Mouse (Mus musculus) intestine, embryonic 14.5 days (tissue): ENCODE measurements around the gene Pla2g2c. TPM values are rescaled to one million over a fixed set of nuclear protein-coding genes. Genes with fewer than 3 reads are reported as not detected.

Experiments
- ATAC-seq: fragments of 200-750 bp; cut with Nextera tagmentation; replicated peaks from 2 replicates; pipeline ENCODE4 v1.8.0; 2017; ENCODE audit warnings: low read depth, moderate number of reproducible peaks, moderate TSS enrichment, moderate library complexity; ENCODE audit not compliant: low FRiP score, low TSS enrichment
- DNase-seq: peaks from one replicate; pipeline ENCODE4 v3.0.0-alpha.2; 2018; ENCODE audit warnings: low spot score
- H3K27ac ChIP-seq: fragments of 300-500 bp; sonication (generic); 2 replicates; pipeline ENCODE4 v1.5.1; 2014; ENCODE audit warnings: low read depth, mild to moderate bottlenecking, control low read depth
- H3K27me3 ChIP-seq: fragments of 300-500 bp; sonication (generic); replicated peaks from 2 replicates; pipeline ENCODE4 v1.6.1; 2014; ENCODE audit warnings: low read length, control low read depth; ENCODE audit not compliant: control insufficient read depth, insufficient read depth
- H3K36me3 ChIP-seq: fragments of 300-500 bp; sonication (generic); 2 replicates; pipeline ENCODE4 v1.6.1; 2014; ENCODE audit warnings: low read length, control low read depth; ENCODE audit not compliant: control insufficient read depth, insufficient read depth
- H3K4me1 ChIP-seq: fragments of 300-500 bp; sonication (generic); replicated peaks from 2 replicates; pipeline ENCODE4 v1.6.1; 2014; ENCODE audit warnings: low read length, control low read depth, mixed read lengths; ENCODE audit not compliant: control insufficient read depth, insufficient read depth
- H3K4me2 ChIP-seq: fragments of 300-500 bp; sonication (generic); 2 replicates; pipeline ENCODE4 v1.6.1; 2014; ENCODE audit warnings: low read length
- H3K4me3 ChIP-seq: fragments of 300-500 bp; sonication (generic); 2 replicates; pipeline ENCODE4 v1.5.1; 2014; ENCODE audit warnings: low read depth, low read length, control low read depth, mixed read lengths
- H3K9ac ChIP-seq: fragments of 300-500 bp; sonication (generic); 2 replicates; pipeline ENCODE4 v1.6.1; 2014; ENCODE audit warnings: mild to moderate bottlenecking, low read length
- H3K9me3 ChIP-seq: fragments of 300-500 bp; sonication (generic); 2 replicates; pipeline ENCODE4 v1.6.1; 2016; ENCODE audit warnings: low read length, control low read depth; ENCODE audit not compliant: control insufficient read depth
- WGBS: fragments of 180-500 bp; shearing (Covaris S2); extraction: QIAGEN DNeasy Blood & Tissue Kit; methylation state at CpG from one replicate; pipeline ENCODE4 v1.1.7; 2014; 5-methylcytosine and 5-hydroxymethylcytosine counted together
- polyA plus RNA-seq: library from polyadenylated mRNA; unstranded; fragments of >200 nt; fragmentation: Nextera tagmentation; extraction: Ambion mirVana; gene quantifications from 2 replicates; pipeline ENCODE4 v1.2.1, GENCODE M21; 2014

Gene Pla2g2c
- polyA plus RNA-seq: 0.22 and 0.35 TPM in 2 replicates

DNA sequence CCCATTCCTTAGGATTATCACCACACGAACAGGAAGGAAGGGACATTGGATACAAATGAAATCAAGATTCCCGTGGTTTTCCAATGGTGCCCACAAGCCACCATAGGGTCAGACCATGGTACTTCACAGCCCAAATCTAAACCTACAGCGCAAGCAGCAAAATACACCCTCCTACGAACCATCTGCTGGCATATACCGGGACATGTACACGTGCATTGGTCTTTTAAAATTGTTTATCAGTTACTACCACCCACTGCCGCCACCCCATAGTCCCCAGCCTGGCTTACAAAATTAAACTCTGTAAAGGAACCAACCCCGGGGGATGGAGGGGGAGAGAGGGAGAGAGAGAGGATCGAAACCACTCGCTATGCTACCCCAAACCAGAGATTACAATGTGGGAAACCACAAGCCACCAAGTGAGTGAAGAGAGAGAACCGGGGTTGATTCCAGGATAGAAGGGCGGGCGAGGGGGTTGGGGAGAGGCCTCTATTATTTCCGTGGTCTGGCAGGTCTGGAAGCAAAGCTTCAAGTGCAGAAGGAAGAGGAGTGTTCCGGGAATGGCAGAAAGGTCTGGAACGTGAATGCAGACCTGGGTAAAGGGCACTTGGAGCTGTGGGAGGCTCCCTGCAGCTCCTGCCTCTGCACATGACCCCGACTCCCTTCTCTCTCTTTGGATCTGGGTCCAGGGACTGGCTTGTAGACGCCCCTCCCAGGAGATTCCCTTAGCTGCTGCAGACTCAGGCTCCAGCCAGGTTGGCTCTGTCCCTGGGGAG is at the start of gene Pla2g2c:
TSS of gene Pla2g2c (plus strand) at position 439 of the 773 bp plus-strand sequence.
- no peaks in the 10 kb centered on the region for H3K27me3 ChIP-seq
- DNase-seq (no peak), ATAC-seq (0 out of 2 replicates have a peak, but pooled peaks have one; percentile 9)
- H3K4me2 ChIP-seq: peak within 1 kb of the TSS; percentile 52
- peak within 1 kb of the TSS; percentile 14; the same call in 1 of the 2 replicates for H3K9ac ChIP-seq
- H3K4me3 ChIP-seq: peak within 1 kb of the TSS; percentile 18; the same call in 1 of the 2 replicates
- H3K27ac ChIP-seq: peak within 1 kb of the TSS; percentile 34
- H3K4me1 ChIP-seq: peaks cover 8% of the 10 kb centered on the region
- H3K9me3 ChIP-seq: no peaks in the 10 kb centered on the region
- H3K36me3 ChIP-seq: no peaks in the 10 kb centered on the region
- WGBS: 48% methylated on average over 18 of the region's 18 CpGs

- no peaks in the 10 kb centered on the region for H3K36me3 ChIP-seq
- H3K27me3 ChIP-seq: peaks cover 8% of the 10 kb centered on the region; the same call in 1 of the 2 replicates
- no peak overlapping the region for H3K4me2 ChIP-seq
- WGBS: 12% methylated on average over 16 of the region's 16 CpGs
- no peak overlapping the region for H3K27ac ChIP-seq
- H3K4me3 ChIP-seq: no peak overlapping the region
- no peak overlapping the region for H3K9ac ChIP-seq
- no peaks in the 10 kb centered on the region for H3K4me1 ChIP-seq
- peak; percentile 84 for DNase-seq
- ATAC-seq: no peak
- no peaks in the 10 kb centered on the region for H3K9me3 ChIP-seq
Observed at GRCm38 (mm10) chr4:138676480-138676879, 48.1 kb upstream of the Pla2g2c start.

DNA sequence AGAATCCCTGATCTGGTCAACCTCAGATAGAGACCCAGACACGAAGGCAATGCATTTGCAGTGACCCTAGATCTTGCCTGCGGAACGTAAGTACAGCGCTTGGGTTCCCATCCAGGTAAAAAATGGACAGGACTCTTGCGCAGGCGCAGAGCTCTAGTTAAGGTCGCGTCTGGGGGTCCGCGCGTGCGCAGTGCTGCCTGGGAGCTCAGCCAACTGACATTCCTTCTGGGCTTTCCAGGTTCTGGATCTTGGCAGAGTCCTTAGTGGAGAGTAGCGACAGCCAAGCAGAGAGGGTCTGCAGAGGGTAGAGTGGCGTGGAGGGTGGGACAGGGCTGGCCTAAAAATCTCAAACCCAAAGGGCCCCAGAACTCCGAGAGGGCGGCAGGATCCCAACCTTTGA is 47.0 kb upstream of the Pla2g2c start:
- ATAC-seq (no peak), DNase-seq (peak; percentile 63)
- Histone ChIP-seq H3K9ac (no peak overlapping the region), H3K9me3 (no peaks in the 10 kb centered on the region), H3K27ac (no peak overlapping the region), H3K4me2 (no peak overlapping the region), H3K4me1 (no peaks in the 10 kb centered on the region), H3K36me3 (no peaks in the 10 kb centered on the region), H3K27me3 (peaks cover 8% of the 10 kb centered on the region; the same call in 1 of the 2 replicates), H3K4me3 (no peak overlapping the region)
- 17% methylated on average over 16 of the region's 16 CpGs for WGBS

- Histone ChIP-seq H3K27ac (no peak overlapping the region), H3K36me3 (no peaks in the 10 kb centered on the region), H3K27me3 (peaks cover 8% of the 10 kb centered on the region; the same call in 1 of the 2 replicates), H3K9me3 (no peaks in the 10 kb centered on the region), H3K9ac (no peak overlapping the region), H3K4me1 (no peaks in the 10 kb centered on the region), H3K4me2 (no peak overlapping the region), H3K4me3 (no peak overlapping the region)
- 73% methylated on average over 4 of the region's 4 CpGs for WGBS
- DNase-seq (no peak), ATAC-seq (no peak)
Observed at GRCm38 (mm10) chr4:138680124-138680523, 44.5 kb upstream of the Pla2g2c start.

- H3K4me1 ChIP-seq: no peaks in the 10 kb centered on the region
- H3K27ac ChIP-seq: no peak overlapping the region
- no peak overlapping the region for H3K9ac ChIP-seq
- H3K9me3 ChIP-seq: no peaks in the 10 kb centered on the region
- no peak for ATAC-seq
- 58% methylated on average over 2 of the region's 2 CpGs for WGBS
- H3K36me3 ChIP-seq: no peaks in the 10 kb centered on the region
- peaks cover 4% of the 10 kb centered on the region; the same call in 1 of the 2 replicates for H3K27me3 ChIP-seq
- H3K4me3 ChIP-seq: no peak overlapping the region
- H3K4me2 ChIP-seq: no peak overlapping the region
- DNase-seq: no peak
Observed at GRCm38 (mm10) chr4:138682760-138683159, 41.8 kb upstream of the Pla2g2c start.

DNA sequence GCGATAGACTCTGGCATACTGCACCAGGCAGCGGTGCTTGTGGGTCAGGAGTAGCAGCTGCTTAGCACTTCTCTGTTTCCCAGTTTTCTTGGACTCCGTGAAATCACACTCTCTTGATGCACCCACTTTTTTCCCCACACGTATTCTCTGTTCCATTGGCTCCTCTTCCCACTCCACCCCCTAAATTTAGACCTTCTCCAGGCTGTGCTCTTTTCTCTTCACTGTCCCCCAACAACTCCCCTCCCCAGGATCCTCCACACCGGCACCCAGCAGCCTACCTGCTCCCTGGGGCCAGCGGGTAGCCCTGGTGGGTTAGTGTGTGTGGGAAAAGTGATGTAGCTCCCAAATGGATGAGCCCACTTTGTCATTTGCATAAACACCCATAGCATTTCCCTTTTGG is 38.8 kb upstream of the Pla2g2c start:
- no peak for ATAC-seq
- no peak overlapping the region for H3K9ac ChIP-seq
- 65% methylated on average over 6 of the region's 6 CpGs for WGBS

DNA sequence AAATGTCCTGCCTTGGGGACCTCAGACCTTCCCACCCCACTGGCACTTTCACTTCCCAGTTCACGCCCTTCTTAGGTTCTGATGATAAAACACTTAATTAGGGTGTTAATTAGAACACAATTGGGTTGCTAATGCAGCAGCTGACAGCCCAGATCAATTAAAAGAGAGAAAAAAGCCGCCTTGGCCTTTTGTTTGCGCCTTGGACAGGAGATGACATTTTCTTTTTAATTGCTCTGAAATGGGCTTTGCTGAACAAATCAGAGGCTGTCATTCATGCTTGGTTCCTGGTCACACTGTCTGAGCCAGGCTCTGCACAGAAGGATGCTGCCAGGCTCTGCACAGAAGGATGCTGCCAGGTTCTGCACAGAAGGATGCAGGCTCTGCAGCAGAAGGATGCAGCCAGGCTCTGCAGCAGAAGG is 35.5 kb upstream of the Pla2g2c start:
- Histone ChIP-seq H3K4me1 (no peaks in the 10 kb centered on the region), H3K4me3 (no peak overlapping the region), H3K9ac (no peak overlapping the region), H3K27me3 (peaks cover 56% of the 10 kb centered on the region), H3K9me3 (no peaks in the 10 kb centered on the region), H3K4me2 (no peak overlapping the region), H3K36me3 (no peaks in the 10 kb centered on the region), H3K27ac (no peak overlapping the region)
- WGBS: 16% methylated on average over 3 of the region's 3 CpGs
- no peak for ATAC-seq
- DNase-seq: no peak

More for the DNA sequence above, 38.8 kb upstream of the Pla2g2c start:
- Histone ChIP-seq H3K4me1 (no peaks in the 10 kb centered on the region), H3K27ac (no peak overlapping the region), H3K27me3 (peaks cover 23% of the 10 kb centered on the region), H3K36me3 (no peaks in the 10 kb centered on the region), H3K9me3 (no peaks in the 10 kb centered on the region), H3K4me3 (no peak overlapping the region), H3K4me2 (no peak overlapping the region)
- no peak for DNase-seq

- no peak for DNase-seq
- Histone ChIP-seq H3K9me3 (no peaks in the 10 kb centered on the region), H3K4me1 (no peaks in the 10 kb centered on the region), H3K4me3 (no peak overlapping the region), H3K27ac (no peak overlapping the region), H3K9ac (no peak overlapping the region), H3K27me3 (peaks cover 57% of the 10 kb centered on the region), H3K36me3 (no peaks in the 10 kb centered on the region), H3K4me2 (no peak overlapping the region)
- no peak for ATAC-seq
- 6% methylated on average over 4 of the region's 4 CpGs for WGBS
Observed at GRCm38 (mm10) chr4:138690561-138690960, 34.0 kb upstream of the Pla2g2c start.
